Mouse (Mus musculus): ENCODE results near the gene Plod2. TPM values are rescaled to one million over a fixed set of nuclear protein-coding genes. Genes with fewer than 3 reads are reported as not detected.

The Plod2 gene
- polyA plus RNA-seq, 1 experiment = 14.8 TPM

DNA sequence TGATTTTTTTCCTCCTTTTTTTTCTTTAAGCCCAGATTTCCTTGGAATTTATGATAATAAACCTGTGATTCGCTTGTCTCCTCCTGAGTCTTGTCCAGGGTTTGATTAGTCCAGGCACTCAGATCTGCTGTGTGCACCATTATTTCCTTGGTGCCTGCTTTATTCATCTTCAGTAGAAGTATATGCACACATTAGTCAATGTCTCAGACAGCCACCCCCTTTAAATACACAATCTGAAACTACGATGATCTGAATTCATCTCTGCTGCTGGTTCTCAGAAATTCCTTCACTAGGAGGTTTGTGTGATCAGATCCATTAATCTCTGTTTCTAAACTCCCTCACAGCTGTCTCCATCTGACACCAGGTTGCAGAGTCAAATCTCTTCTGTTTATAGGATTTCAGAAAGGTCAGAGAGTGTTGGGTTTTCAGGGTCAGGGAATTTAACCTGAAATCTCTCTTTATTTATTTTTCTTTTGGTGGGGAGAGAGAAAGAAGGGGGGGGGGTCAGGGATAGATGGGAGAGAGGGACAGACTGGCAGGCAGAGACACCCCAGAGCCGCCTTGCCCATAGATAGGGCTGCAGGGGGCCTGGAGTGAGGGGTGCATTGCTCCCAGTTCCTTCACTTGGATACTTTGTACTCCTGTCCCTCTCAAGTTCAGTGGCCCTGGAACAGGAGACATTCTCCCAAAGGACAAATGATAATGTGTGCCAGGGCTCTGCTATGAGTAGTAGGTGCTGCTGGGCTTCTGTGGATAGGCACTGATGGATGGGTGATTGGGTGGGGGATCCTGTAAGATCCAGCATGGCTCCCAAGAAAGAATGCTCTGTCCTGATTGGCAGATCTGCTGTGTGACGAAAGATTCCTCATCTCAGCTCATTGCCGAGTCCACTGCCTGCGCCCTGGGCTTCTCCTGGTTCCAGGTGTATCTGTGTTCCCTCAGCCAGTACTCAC, 13.3 kb downstream of the Plod2 start:
- peaks cover 93% of the 10 kb centered on the region for H3K79me2 ChIP-seq (ENCODE audit: control insufficient read depth, insufficient read depth)
- H3K27me3 ChIP-seq (ENCODE audit: control insufficient read depth, insufficient read depth, insufficient read length) = no peaks in the 10 kb centered on the region
- no peak overlapping the region for H3ac ChIP-seq (ENCODE audit: control insufficient read depth, insufficient read length, low read depth)
- no peaks in the 10 kb centered on the region for H3K36me3 ChIP-seq (ENCODE audit: control insufficient read depth, insufficient read depth)
- H3K79me3 ChIP-seq (ENCODE audit: low read depth) = peaks cover 31% of the 10 kb centered on the region
- TF ChIP-seq FOSL1 (IDR thresholded peaks at IDR 0.05; ENCODE audit: insufficient read depth, low read length, poor library complexity, severe bottlenecking) (no peak), USF1 (IDR thresholded peaks at IDR 0.05; ENCODE audit: low read depth) (no peak), MYOG (IDR thresholded peaks at IDR 0.05; ENCODE audit: control insufficient read depth, extremely low read depth, insufficient read length) (no peak), MYOD1 (IDR thresholded peaks at IDR 0.05; ENCODE audit: control insufficient read depth, insufficient read length, low read depth) (no peak), CEBPB (IDR thresholded peaks at IDR 0.05; ENCODE audit: low read depth) (no peak), MAX (IDR thresholded peaks at IDR 0.05) (no peak), CTCF (IDR thresholded peaks at IDR 0.05; ENCODE audit: control insufficient read depth, insufficient read depth, insufficient read length) (no peak)
- no peak overlapping the region for H3K4me3 ChIP-seq (ENCODE audit: insufficient read depth, poor library complexity, severe bottlenecking)

DNA sequence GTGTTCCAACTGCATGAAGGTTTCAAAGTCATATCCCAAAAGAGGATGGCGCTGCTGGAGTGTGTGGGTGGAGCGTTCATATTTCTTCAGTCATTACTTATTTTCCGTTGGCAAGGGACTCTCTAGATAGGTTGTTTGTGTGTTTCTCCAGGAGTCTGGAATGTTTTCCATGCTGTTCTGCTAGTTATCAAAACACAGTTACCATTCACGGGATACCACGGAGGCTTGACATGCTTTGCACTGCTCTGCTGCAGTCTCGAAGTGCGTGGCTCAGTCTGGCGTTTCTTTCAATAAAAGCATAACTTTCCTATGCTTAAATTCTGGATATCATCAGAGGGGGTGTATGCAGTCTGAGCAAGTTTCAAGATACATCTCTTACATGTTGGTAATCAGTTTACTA, 17.7 kb downstream of the Plod2 start:
- peaks cover 96% of the 10 kb centered on the region for H3K79me2 ChIP-seq (ENCODE audit: control insufficient read depth, insufficient read depth)
- TF ChIP-seq CTCF (IDR thresholded peaks at IDR 0.05; ENCODE audit: control insufficient read depth, insufficient read depth, insufficient read length) (no peak), MYOD1 (IDR thresholded peaks at IDR 0.05; ENCODE audit: control insufficient read depth, insufficient read length, low read depth) (no peak), MYOG (IDR thresholded peaks at IDR 0.05; ENCODE audit: control insufficient read depth, extremely low read depth, insufficient read length) (no peak), USF1 (IDR thresholded peaks at IDR 0.05; ENCODE audit: low read depth) (no peak), MAX (IDR thresholded peaks at IDR 0.05) (no peak), CEBPB (IDR thresholded peaks at IDR 0.05; ENCODE audit: low read depth) (no peak), FOSL1 (IDR thresholded peaks at IDR 0.05; ENCODE audit: insufficient read depth, low read length, poor library complexity, severe bottlenecking) (no peak)

DNA sequence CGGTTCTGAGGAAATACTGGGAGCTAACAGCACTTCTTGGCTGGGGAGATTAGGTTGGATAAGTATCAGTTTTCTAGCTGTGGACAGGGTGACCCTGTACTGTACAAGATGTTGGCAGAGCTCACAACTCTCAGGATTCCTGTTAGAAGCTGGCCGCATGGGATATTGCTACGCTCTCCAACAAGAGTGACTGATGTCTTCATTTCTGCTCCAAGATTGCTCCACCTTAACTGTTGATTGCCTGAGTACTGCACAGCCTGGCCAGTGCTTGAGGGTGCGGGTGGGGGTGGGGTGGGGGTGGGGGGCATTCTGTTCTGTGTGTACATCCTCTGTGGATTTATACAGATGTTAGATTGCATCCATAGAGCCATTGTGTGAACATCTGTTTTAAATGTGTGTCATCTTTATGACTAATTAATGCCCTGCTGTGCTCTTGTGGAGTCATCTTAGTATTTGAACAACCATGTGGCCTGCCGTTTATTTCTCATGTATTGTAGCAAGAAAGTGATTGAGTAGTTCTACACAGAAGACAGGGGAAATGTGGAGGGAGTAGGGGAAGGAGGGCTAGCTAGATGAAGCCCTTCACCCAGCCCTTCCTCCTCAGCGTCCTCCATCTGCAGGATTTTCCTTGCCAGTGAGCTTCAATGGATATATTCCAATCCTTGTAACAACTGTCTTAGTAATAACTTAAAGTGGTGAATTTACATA, 19.0 kb downstream of the Plod2 start:
- Histone ChIP-seq H3K27me3 (ENCODE audit: control insufficient read depth, insufficient read depth, insufficient read length) (no peaks in the 10 kb centered on the region), H3K4me3 (ENCODE audit: insufficient read depth, poor library complexity, severe bottlenecking) (no peak overlapping the region), H3K36me3 (ENCODE audit: control insufficient read depth, insufficient read depth) (no peaks in the 10 kb centered on the region), H3ac (ENCODE audit: control insufficient read depth, insufficient read length, low read depth) (no peak overlapping the region), H3K79me3 (ENCODE audit: low read depth) (peaks cover 26% of the 10 kb centered on the region), H3K79me2 (ENCODE audit: control insufficient read depth, insufficient read depth) (peaks cover 89% of the 10 kb centered on the region)
- TF ChIP-seq FOSL1 (IDR thresholded peaks at IDR 0.05; ENCODE audit: insufficient read depth, low read length, poor library complexity, severe bottlenecking) (no peak), USF1 (IDR thresholded peaks at IDR 0.05; ENCODE audit: low read depth) (no peak)

More for the DNA sequence above, 17.7 kb downstream of the Plod2 start:
- Histone ChIP-seq H3K79me3 (ENCODE audit: low read depth) (peaks cover 24% of the 10 kb centered on the region), H3K27me3 (ENCODE audit: control insufficient read depth, insufficient read depth, insufficient read length) (no peaks in the 10 kb centered on the region), H3K4me3 (ENCODE audit: insufficient read depth, poor library complexity, severe bottlenecking) (no peak overlapping the region), H3K36me3 (ENCODE audit: control insufficient read depth, insufficient read depth) (no peaks in the 10 kb centered on the region), H3ac (ENCODE audit: control insufficient read depth, insufficient read length, low read depth) (no peak overlapping the region)

DNA sequence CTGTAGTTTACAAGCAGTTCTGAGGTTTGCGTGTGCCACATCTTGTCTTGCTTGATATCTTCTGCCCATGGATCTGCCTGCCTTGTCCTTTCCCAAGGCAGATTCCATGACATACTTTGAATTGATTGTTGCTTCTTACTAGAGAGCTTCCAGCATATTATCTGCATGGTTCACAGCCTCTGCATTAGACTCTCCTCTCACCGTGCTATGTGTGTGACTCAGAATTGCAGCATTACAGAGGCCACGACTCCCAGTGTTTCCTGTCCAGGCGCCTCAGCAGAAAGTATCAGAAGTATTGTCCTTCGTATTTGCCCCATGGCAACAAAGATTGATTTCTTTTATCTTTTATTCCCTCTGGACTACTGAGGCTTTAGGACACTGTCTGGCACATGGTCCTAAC, 20.4 kb downstream of the Plod2 start:
- Histone ChIP-seq H3K79me2 (ENCODE audit: control insufficient read depth, insufficient read depth) (peaks cover 88% of the 10 kb centered on the region), H3K27me3 (ENCODE audit: control insufficient read depth, insufficient read depth, insufficient read length) (no peaks in the 10 kb centered on the region), H3K36me3 (ENCODE audit: control insufficient read depth, insufficient read depth) (no peaks in the 10 kb centered on the region), H3ac (ENCODE audit: control insufficient read depth, insufficient read length, low read depth) (no peak overlapping the region), H3K4me3 (ENCODE audit: insufficient read depth, poor library complexity, severe bottlenecking) (no peak overlapping the region), H3K79me3 (ENCODE audit: low read depth) (peaks cover 32% of the 10 kb centered on the region)
- no peak for TF ChIP-seq CTCF (IDR thresholded peaks at IDR 0.05; ENCODE audit: control insufficient read depth, insufficient read depth, insufficient read length)
- TF ChIP-seq CEBPB (IDR thresholded peaks at IDR 0.05; ENCODE audit: low read depth) = no peak
- no peak for TF ChIP-seq MYOD1 (IDR thresholded peaks at IDR 0.05; ENCODE audit: control insufficient read depth, insufficient read length, low read depth)
- TF ChIP-seq MYOG (IDR thresholded peaks at IDR 0.05; ENCODE audit: control insufficient read depth, extremely low read depth, insufficient read length) = no peak
- TF ChIP-seq MAX (IDR thresholded peaks at IDR 0.05) = no peak
- no peak for TF ChIP-seq USF1 (IDR thresholded peaks at IDR 0.05; ENCODE audit: low read depth)
- TF ChIP-seq FOSL1 (IDR thresholded peaks at IDR 0.05; ENCODE audit: insufficient read depth, low read length, poor library complexity, severe bottlenecking) = no peak

DNA sequence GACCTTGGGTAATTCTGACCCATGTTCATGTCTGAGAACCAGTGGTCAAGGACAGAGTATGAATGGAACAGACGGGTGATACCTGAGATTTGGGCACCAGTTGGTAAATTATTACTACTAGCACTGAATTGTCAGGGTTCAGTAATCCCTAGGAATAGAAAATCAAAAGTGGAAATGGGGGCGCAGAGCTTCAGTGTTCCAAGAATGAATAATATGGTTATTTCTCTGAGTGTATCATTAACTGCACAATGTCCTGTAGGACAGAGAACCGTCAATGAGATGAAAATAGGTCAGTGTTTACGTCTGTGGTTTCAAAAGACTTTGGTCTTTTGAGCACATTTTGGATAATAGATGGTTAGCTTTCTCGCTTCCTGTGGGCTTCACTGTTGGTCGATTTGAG, 21.3 kb downstream of the Plod2 start:
- Histone ChIP-seq H3K79me2 (ENCODE audit: control insufficient read depth, insufficient read depth) (peaks cover 88% of the 10 kb centered on the region), H3ac (ENCODE audit: control insufficient read depth, insufficient read length, low read depth) (no peak overlapping the region), H3K36me3 (ENCODE audit: control insufficient read depth, insufficient read depth) (no peaks in the 10 kb centered on the region), H3K4me3 (ENCODE audit: insufficient read depth, poor library complexity, severe bottlenecking) (no peak overlapping the region), H3K27me3 (ENCODE audit: control insufficient read depth, insufficient read depth, insufficient read length) (no peaks in the 10 kb centered on the region), H3K79me3 (ENCODE audit: low read depth) (peaks cover 36% of the 10 kb centered on the region)
- TF ChIP-seq FOSL1 (IDR thresholded peaks at IDR 0.05; ENCODE audit: insufficient read depth, low read length, poor library complexity, severe bottlenecking) (no peak), MYOG (IDR thresholded peaks at IDR 0.05; ENCODE audit: control insufficient read depth, extremely low read depth, insufficient read length) (no peak), MYOD1 (IDR thresholded peaks at IDR 0.05; ENCODE audit: control insufficient read depth, insufficient read length, low read depth) (no peak), MAX (IDR thresholded peaks at IDR 0.05) (no peak), USF1 (IDR thresholded peaks at IDR 0.05; ENCODE audit: low read depth) (no peak), CEBPB (IDR thresholded peaks at IDR 0.05; ENCODE audit: low read depth) (no peak), CTCF (IDR thresholded peaks at IDR 0.05; ENCODE audit: control insufficient read depth, insufficient read depth, insufficient read length) (no peak)

All from C2C12 (cell line).